Mouse (Mus musculus) retina, embryonic 14.5 days (tissue): Measurements from ENCODE around the gene Evpl.

ENCODE experiments used
- DNase-seq: peaks from one replicate; pipeline ENCODE4 v3.0.0-alpha.2; 2015; ENCODE audit warnings: low spot score

The Evpl gene

GRCm38 (mm10) chr11:116213877-116214510, 23.9 kb downstream of the Evpl start:
- no peak for DNase-seq

GRCm38 (mm10) chr11:116212847-116213246, 25.0 kb downstream of the Evpl start:
- DNase-seq: no peak

- DNase-seq: no peak
Measured at GRCm38 (mm10) chr11:116210696-116211095, 27.2 kb downstream of the Evpl start.

GRCm38 (mm10) chr11:116209257-116209656, 28.6 kb downstream of the Evpl start:
- no peak for DNase-seq

GRCm38 (mm10) chr11:116208660-116209059, 29.2 kb downstream of the Evpl start:
- no peak for DNase-seq

- no peak for DNase-seq
Measured at GRCm38 (mm10) chr11:116206678-116207077, 31.2 kb downstream of the Evpl start.

- DNase-seq: no peak
Measured at GRCm38 (mm10) chr11:116203150-116203549, 34.7 kb downstream of the Evpl start.

GRCm38 (mm10) chr11:116201151-116201550, 36.7 kb downstream of the Evpl start:
- no peak for DNase-seq

- peak; percentile 98 for DNase-seq
Measured at GRCm38 (mm10) chr11:116198639-116199531, 39.0 kb downstream of the Evpl start, which contains the start of the genes Ten1 and Acox1. TSS of gene Ten1 (plus strand) at chr11:116198855. TSS of gene Acox1 (minus strand) at chr11:116199045.

- DNase-seq: no peak
Measured at GRCm38 (mm10) chr11:116198132-116198531, 39.7 kb downstream of the Evpl start.

- DNase-seq: no peak
Measured at GRCm38 (mm10) chr11:116197584-116197906, 40.3 kb downstream of the Evpl start.

GRCm38 (mm10) chr11:116196866-116197583, 40.9 kb downstream of the Evpl start:
- DNase-seq: no peak

- DNase-seq: no peak
Measured at GRCm38 (mm10) chr11:116196336-116196735, 41.5 kb downstream of the Evpl start.

GRCm38 (mm10) chr11:116195252-116195651, 42.6 kb downstream of the Evpl start:
- DNase-seq: no peak

- no peak for DNase-seq
Measured at GRCm38 (mm10) chr11:116194619-116195018, 43.3 kb downstream of the Evpl start.

- no peak for DNase-seq
Measured at GRCm38 (mm10) chr11:116187226-116187930, 50.5 kb downstream of the Evpl start.

- no peak for DNase-seq
Measured at GRCm38 (mm10) chr11:116186360-116186759, 51.5 kb downstream of the Evpl start.

GRCm38 (mm10) chr11:116185836-116186235, 52.0 kb downstream of the Evpl start:
- no peak for DNase-seq

GRCm38 (mm10) chr11:116178411-116179121, 59.3 kb downstream of the Evpl start:
- no peak for DNase-seq

- DNase-seq: no peak
Measured at GRCm38 (mm10) chr11:116176010-116176409, 61.9 kb downstream of the Evpl start.

- DNase-seq: no peak
Measured at GRCm38 (mm10) chr11:116174775-116175448, 63.0 kb downstream of the Evpl start.
